In the genomic region with DNA sequence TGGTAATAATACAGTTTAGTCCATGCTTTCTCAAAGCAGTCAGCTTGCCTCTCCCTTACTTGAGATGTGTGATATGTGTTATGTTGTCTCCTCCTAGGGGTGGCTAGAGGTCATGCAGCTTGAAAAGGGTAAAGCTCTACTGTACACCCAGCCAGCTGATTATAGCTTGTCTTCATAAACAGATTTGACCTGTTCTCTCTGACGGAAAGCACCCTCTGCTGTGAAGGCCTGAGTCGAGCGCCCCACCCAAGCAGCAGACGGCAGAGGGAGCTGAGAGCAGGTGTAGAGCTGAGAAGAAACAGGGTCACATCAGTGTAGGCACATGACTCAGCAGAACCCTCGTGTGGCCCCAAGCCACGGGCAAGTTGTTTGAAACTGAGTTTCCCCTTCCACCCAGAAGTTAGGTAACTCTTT, we compare ENCODE assay signal across 9 mouse cellular contexts. TPM values are rescaled to one million over a fixed set of nuclear protein-coding genes. Genes with fewer than 3 reads are reported as not detected.
DNase-seq lines count a peak whose midpoint lies in the region; ATAC-seq and TF ChIP-seq lines count a peak whose summit lies in the region.
"Had no signal": no experiment of that assay in that cellular context is flagged by ENCODE, and none has a peak within 500 bp of the region (broad histone marks: within the 10 kb centered on the region; RNA-seq: fewer than 3 reads in every experiment).

No protein-coding gene starts in this region.

- peak; percentile 85 for TF ChIP-seq CTCF in lung, embryonic 14.5 days (IDR thresholded peaks at IDR 0.05; ENCODE audit: low read depth)

- H3K4me3 ChIP-seq in intestine, embryonic 16.5 days (ENCODE audit: low read length): no peak overlapping the region
- H3K4me3 ChIP-seq in lung, embryonic 14.5 days (ENCODE audit: low read depth, low read length): no peak overlapping the region
- H3K4me3 ChIP-seq in stomach, embryonic 14.5 days (ENCODE audit: low read depth, low read length): no peak overlapping the region
- H3K4me3 ChIP-seq: midbrain, embryonic 12.5 days had no signal

- peak; percentile 87 for ATAC-seq in intestine, embryonic 16.5 days
- ATAC-seq in lung, embryonic 14.5 days (ENCODE audit: insufficient read depth): peak; percentile 71
- ATAC-seq in stomach, embryonic 14.5 days (ENCODE audit: insufficient number of reproducible peaks, insufficient read depth, low FRiP score, low read depth): peak; percentile 37; the same call in 1 of the 2 replicates

- no peaks in the 10 kb centered on the region for H3K27me3 ChIP-seq in intestine, embryonic 16.5 days (replicated peaks; ENCODE audit: control insufficient read depth, insufficient read depth, low read length)
- H3K27me3 ChIP-seq in lung, embryonic 14.5 days (ENCODE audit: insufficient read depth, low read length): no peaks in the 10 kb centered on the region
- H3K27me3 ChIP-seq in stomach, embryonic 14.5 days (ENCODE audit: control insufficient read depth, insufficient read depth, low read length): no peaks in the 10 kb centered on the region
- H3K27me3 ChIP-seq: midbrain, embryonic 12.5 days had no signal

- H3K4me1 ChIP-seq in intestine, embryonic 16.5 days (ENCODE audit: control insufficient read depth, insufficient read depth, low read length): no peaks in the 10 kb centered on the region
- H3K4me1 ChIP-seq in lung, embryonic 14.5 days (ENCODE audit: insufficient read depth): peaks cover 3% of the 10 kb centered on the region; the same call in 1 of the 2 replicates
- H3K4me1 ChIP-seq in stomach, embryonic 14.5 days (ENCODE audit: control insufficient read depth, insufficient read depth, low read length): no peaks in the 10 kb centered on the region; the same call in 1 of the 2 replicates
- H3K4me1 ChIP-seq: midbrain, embryonic 12.5 days had no signal

- DNase-seq in urinary bladder, adult 18-20 months (ENCODE audit: low spot score in 2 of 2): peak; percentile 49 to 58
- no peak for DNase-seq in urinary bladder, postnatal 10 days (ENCODE audit: low spot score)
- DNase-seq in adrenal gland, postnatal 25 days: peak; percentile 27
- peak; percentile 73 for DNase-seq in fibroblast of lung, adult 2 months (ENCODE audit: low read depth)
- DNase-seq in lung, embryonic 14.5 days: peak; percentile 81
- no peak for DNase-seq in frontal cortex, postnatal 25 days (ENCODE audit: low spot score in 2 of 2)

- no peaks in the 10 kb centered on the region; the same call in 1 of the 2 replicates for H3K36me3 ChIP-seq in intestine, embryonic 16.5 days (ENCODE audit: control insufficient read depth, insufficient read depth, low read length)
- H3K36me3 ChIP-seq in lung, embryonic 14.5 days (ENCODE audit: insufficient read depth): peaks cover 23% of the 10 kb centered on the region
- peaks cover 3% of the 10 kb centered on the region; the same call in 1 of the 2 replicates for H3K36me3 ChIP-seq in stomach, embryonic 14.5 days (ENCODE audit: control insufficient read depth, insufficient read depth, low read length)

- H3K4me2 ChIP-seq in intestine, embryonic 16.5 days (ENCODE audit: low read depth, low read length): no peak overlapping the region
- H3K4me2 ChIP-seq in lung, embryonic 14.5 days: no peak overlapping the region
- no peak overlapping the region for H3K4me2 ChIP-seq in stomach, embryonic 14.5 days (replicated peaks; ENCODE audit: low read depth, low read length)
- H3K4me2 ChIP-seq: midbrain, embryonic 12.5 days had no signal

- H3K9ac ChIP-seq in intestine, embryonic 16.5 days (ENCODE audit: low read depth, low read length): no peak overlapping the region
- no peak overlapping the region for H3K9ac ChIP-seq in lung, embryonic 14.5 days
- H3K9ac ChIP-seq in stomach, embryonic 14.5 days (replicated peaks; ENCODE audit: low read depth, low read length): no peak overlapping the region
- H3K9ac ChIP-seq: midbrain, embryonic 12.5 days had no signal

- no peak overlapping the region for H3K27ac ChIP-seq in intestine, embryonic 16.5 days (ENCODE audit: low read length)
- no peak overlapping the region for H3K27ac ChIP-seq in lung, embryonic 14.5 days (ENCODE audit: low read depth)
- no peak overlapping the region for H3K27ac ChIP-seq in stomach, embryonic 14.5 days (ENCODE audit: low read length)
- H3K27ac ChIP-seq: midbrain, embryonic 12.5 days had no signal

- WGBS in intestine, embryonic 16.5 days: 32% methylated on average over 6 of the region's 6 CpGs
- WGBS in lung, embryonic 14.5 days: 42% methylated on average over 6 of the region's 6 CpGs
- WGBS in stomach, embryonic 14.5 days: 33% methylated on average over 6 of the region's 6 CpGs

- H3K9me3 ChIP-seq in intestine, embryonic 16.5 days (ENCODE audit: control insufficient read depth, low read length): no peaks in the 10 kb centered on the region
- no peaks in the 10 kb centered on the region for H3K9me3 ChIP-seq in lung, embryonic 14.5 days (ENCODE audit: low read depth, low read length)
- no peaks in the 10 kb centered on the region for H3K9me3 ChIP-seq in stomach, embryonic 14.5 days (ENCODE audit: control insufficient read depth, low read depth, low read length)
- H3K9me3 ChIP-seq: midbrain, embryonic 12.5 days had no signal

RNA-seq across cellular contexts. Expression of gene Coro6, which starts 15.6 kb away (rescaled TPM):
- total RNA-seq in adrenal gland, postnatal 25 days (2021): 1.3 and 2.2 TPM in 2 replicates
- polyA plus RNA-seq in intestine, embryonic 16.5 days (2015; fragmentation: Nextera tagmentation; extraction: Ambion mirVana): not detected in 2 replicates
- polyA plus RNA-seq in lung, embryonic 14.5 days (2014; fragmentation: Nextera tagmentation; extraction: Ambion mirVana): 0.22 and 0.99 TPM in 2 replicates
- polyA plus RNA-seq in stomach, embryonic 14.5 days (2014; fragmentation: Nextera tagmentation; extraction: Ambion mirVana): 0.09 and 0.43 TPM in 2 replicates

RNA-seq across cellular contexts. Expression of gene Ankrd13b, which starts 42.8 kb away (rescaled TPM):
- total RNA-seq in adrenal gland, postnatal 25 days (2021): 7.7 and 8.7 TPM in 2 replicates
- 1.6 and 1.7 TPM in 2 replicates for polyA plus RNA-seq in intestine, embryonic 16.5 days (2015; fragmentation: Nextera tagmentation; extraction: Ambion mirVana)
- polyA plus RNA-seq in lung, embryonic 14.5 days (2014; fragmentation: Nextera tagmentation; extraction: Ambion mirVana): 12.1 and 12.9 TPM in 2 replicates
- polyA plus RNA-seq in stomach, embryonic 14.5 days (2014; fragmentation: Nextera tagmentation; extraction: Ambion mirVana): 7.1 TPM in 2 replicates

RNA-seq across cellular contexts. Expression of gene Git1, which starts 46.7 kb away (rescaled TPM):
- 53.8 and 55.9 TPM in 2 replicates for total RNA-seq in adrenal gland, postnatal 25 days (2021)
- polyA plus RNA-seq in intestine, embryonic 16.5 days (2015; fragmentation: Nextera tagmentation; extraction: Ambion mirVana): 12.2 and 12.8 TPM in 2 replicates
- 18.4 and 21.1 TPM in 2 replicates for polyA plus RNA-seq in lung, embryonic 14.5 days (2014; fragmentation: Nextera tagmentation; extraction: Ambion mirVana)
- 15.1 and 18.1 TPM in 2 replicates for polyA plus RNA-seq in stomach, embryonic 14.5 days (2014; fragmentation: Nextera tagmentation; extraction: Ambion mirVana)

Comparison
In these comparisons a context has a peak if more than half of its experiments do, and no peak if none do; other contexts are left out.
1. DNase-seq: peak in urinary bladder, adult 18-20 months (2 of 2), adrenal gland, postnatal 25 days (single experiment), fibroblast of lung, adult 2 months (single experiment) and lung, embryonic 14.5 days (single experiment); none in urinary bladder, postnatal 10 days (single experiment) and frontal cortex, postnatal 25 days (0 of 2).
2. ATAC-seq: peak in every context shown above with its lines; median percentile 87 in intestine, embryonic 16.5 days; 71 in lung, embryonic 14.5 days; 37 in stomach, embryonic 14.5 days.